Comparison of ENCODE assay signal across 17 mouse cellular contexts in genomic region chr2:129819951-129820350, GRCm38 (mm10). TPM values are rescaled to one million over a fixed set of nuclear protein-coding genes. Genes with fewer than 3 reads are reported as not detected.
DNase-seq lines count a peak whose midpoint lies in the region; ATAC-seq and TF ChIP-seq lines count a peak whose summit lies in the region.
"Had no signal": no experiment of that assay in that cellular context is flagged by ENCODE, and none has a peak within 500 bp of the region (broad histone marks: within the 10 kb centered on the region; RNA-seq: fewer than 3 reads in every experiment).

No protein-coding gene starts in this region.

- DNase-seq in heart, postnatal 10 days = no peak
- DNase-seq in midbrain, postnatal 0 days (ENCODE audit: low spot score) = peak; percentile 7
- peak; percentile 75 for DNase-seq in brain, adult 2 months (ENCODE audit: low read depth, low spot score)
- DNase-seq: cerebellum, postnatal 25 days; gastrocnemius, postnatal 14 days; liver, postnatal 0 days; lung, postnatal 4 days; midbrain, embryonic 14.5 days; right cerebral cortex, postnatal 25 days; thymus, adult 18-20 months had no signal

- 73% methylated on average over 1 of the region's 1 CpGs for WGBS in heart, embryonic 13.5 days
- WGBS in midbrain, postnatal 0 days = 92% methylated on average over 1 of the region's 1 CpGs
- WGBS in midbrain, embryonic 15.5 days = 100% methylated on average over 1 of the region's 1 CpGs
- 86% methylated on average over 1 of the region's 1 CpGs for WGBS in liver, embryonic 12.5 days (ENCODE audit: insufficient replicate concordance)

- peaks cover 86% of the 10 kb centered on the region for H3K4me1 ChIP-seq in heart, embryonic 13.5 days
- no peaks in the 10 kb centered on the region for H3K4me1 ChIP-seq in midbrain, postnatal 0 days (ENCODE audit: insufficient read depth, low read length)
- no peaks in the 10 kb centered on the region for H3K4me1 ChIP-seq in midbrain, embryonic 15.5 days
- H3K4me1 ChIP-seq in liver, embryonic 12.5 days = peaks cover 23% of the 10 kb centered on the region

- no peaks in the 10 kb centered on the region for H3K27me3 ChIP-seq in heart, embryonic 13.5 days (replicated peaks)
- H3K27me3 ChIP-seq in midbrain, postnatal 0 days (ENCODE audit: insufficient read depth, low read length) = no peaks in the 10 kb centered on the region
- no peaks in the 10 kb centered on the region for H3K27me3 ChIP-seq in midbrain, embryonic 15.5 days (replicated peaks)
- no peaks in the 10 kb centered on the region for H3K27me3 ChIP-seq in liver, embryonic 12.5 days (replicated peaks)
- H3K27me3 ChIP-seq: CH12.LX had no signal

- peaks cover 35% of the 10 kb centered on the region for H3K36me3 ChIP-seq in heart, embryonic 13.5 days
- peaks cover 9% of the 10 kb centered on the region for H3K36me3 ChIP-seq in midbrain, postnatal 0 days (ENCODE audit: insufficient read depth, low read length)
- no peaks in the 10 kb centered on the region for H3K36me3 ChIP-seq in midbrain, embryonic 15.5 days (replicated peaks)
- H3K36me3 ChIP-seq in liver, embryonic 12.5 days = peaks cover 78% of the 10 kb centered on the region

- H3K4me2 ChIP-seq in heart, embryonic 13.5 days = no peak overlapping the region
- no peak overlapping the region for H3K4me2 ChIP-seq in midbrain, postnatal 0 days (ENCODE audit: low read depth, low read length, poor library complexity, severe bottlenecking)
- no peak overlapping the region for H3K4me2 ChIP-seq in midbrain, embryonic 15.5 days
- H3K4me2 ChIP-seq in liver, embryonic 12.5 days = no peak overlapping the region

- intact Hi-C loops in heart, postnatal 10 days (cut with DNase I) = loop anchor here (2.0 kb wide), 1 partner anchor 19 kb away; the partner anchor contains the start of gene Stk35

- no peak overlapping the region for H3K9ac ChIP-seq in heart, embryonic 13.5 days
- H3K9ac ChIP-seq in midbrain, postnatal 0 days (replicated peaks; ENCODE audit: low read length, poor library complexity, severe bottlenecking) = no peak overlapping the region
- no peak overlapping the region for H3K9ac ChIP-seq in midbrain, embryonic 15.5 days
- H3K9ac ChIP-seq in liver, embryonic 12.5 days = no peak overlapping the region
- H3K9ac ChIP-seq: liver, postnatal 0 days had no signal

- TF ChIP-seq CTCF in midbrain, postnatal 0 days (IDR thresholded peaks at IDR 0.05) = no peak

- peak overlapping the region; percentile 81; the same call in 1 of the 2 replicates for H3K27ac ChIP-seq in heart, embryonic 13.5 days (replicated peaks)
- H3K27ac ChIP-seq in midbrain, postnatal 0 days (ENCODE audit: low read depth, low read length) = no peak overlapping the region
- no peak overlapping the region for H3K27ac ChIP-seq in midbrain, embryonic 15.5 days
- H3K27ac ChIP-seq in liver, embryonic 12.5 days = no peak overlapping the region
- H3K27ac ChIP-seq: kidney, postnatal 0 days had no signal

- no peak overlapping the region for H3K4me3 ChIP-seq in heart, embryonic 13.5 days
- no peak overlapping the region for H3K4me3 ChIP-seq in midbrain, postnatal 0 days (ENCODE audit: low read depth, low read length)
- H3K4me3 ChIP-seq in midbrain, embryonic 15.5 days = no peak overlapping the region
- no peak overlapping the region for H3K4me3 ChIP-seq in liver, embryonic 12.5 days
- H3K4me3 ChIP-seq: erythroblast, embryonic 14.5 days had no signal

- ATAC-seq in heart, embryonic 13.5 days (ENCODE audit: extremely low read depth, insufficient number of reproducible peaks, low FRiP score, low TSS enrichment) = no peak
- no peak for ATAC-seq in midbrain, postnatal 0 days (ENCODE audit: low FRiP score)
- no peak for ATAC-seq in midbrain, embryonic 15.5 days (replicated peaks)
- ATAC-seq in liver, embryonic 12.5 days = no peak
- ATAC-seq in inflammation-experienced regulatory T-cells, adult 6 months = no peak
- ATAC-seq: liver, postnatal 0 days had no signal

- H3K9me3 ChIP-seq in heart, embryonic 13.5 days = no peaks in the 10 kb centered on the region
- H3K9me3 ChIP-seq in midbrain, postnatal 0 days (ENCODE audit: low read length) = no peaks in the 10 kb centered on the region
- H3K9me3 ChIP-seq in midbrain, embryonic 15.5 days = no peaks in the 10 kb centered on the region
- no peaks in the 10 kb centered on the region for H3K9me3 ChIP-seq in liver, embryonic 12.5 days (replicated peaks)

RNA-seq across cellular contexts. Expression of gene Stk35, which starts 19.6 kb away (rescaled TPM):
- 6.1 and 6.2 TPM in 2 replicates for polyA plus RNA-seq in heart, embryonic 13.5 days (2015; fragmentation: Nextera tagmentation; extraction: Ambion mirVana)
- 10 to 100 TPM; 16.6 to 17.3 TPM for total RNA-seq in heart, postnatal 10 days (2021)
- total RNA-seq in midbrain, postnatal 0 days (2014; rRNA removed) = 16.1 and 19.1 TPM in 2 replicates
- 4.7 and 5.6 TPM in 2 replicates for polyA plus RNA-seq in midbrain, postnatal 0 days (2015; fragmentation: Nextera tagmentation; extraction: Ambion mirVana)
- 8.6 and 9.5 TPM in 2 replicates for polyA plus RNA-seq in midbrain, embryonic 15.5 days (2015; fragmentation: Nextera tagmentation; extraction: Ambion mirVana)
- 10.0 and 11.1 TPM in 2 replicates for polyA plus RNA-seq in liver, embryonic 12.5 days (2016; fragmentation: Nextera tagmentation; extraction: Ambion mirVana)
- polyA plus RNA-seq in inflammation-experienced regulatory T-cells, adult 6 months (2017; shearing (Covaris generic)) = 1 to 10 TPM in 1 of 3 experiments, under 1 TPM in 2; 0.63 to 1.3 (median 0.67) TPM

Comparison
In these comparisons a context has a peak if more than half of its experiments do, and no peak if none do; other contexts are left out.
1. DNase-seq: peak in midbrain, postnatal 0 days (single experiment) and brain, adult 2 months (single experiment); none in heart, postnatal 10 days (0 of 2).